Mouse (Mus musculus): ENCODE measurements at regions not wholly inside any gene's neighbourhood (a gene's known extent, or its start where the extent isn't known, plus 50 kb on each side); places are given as distances from the start of the nearest gene placed in this dataset.

GRCm38 (mm10) chr12:45125866-45126265 lies 51.4 kb upstream of the Stxbp6 start:
- no peak for TF ChIP-seq POLR2A (IDR thresholded peaks at IDR 0.05; ENCODE audit: borderline replicate concordance, insufficient read depth, low read length)
- no peak for TF ChIP-seq CTCF (IDR thresholded peaks at IDR 0.05; ENCODE audit: borderline replicate concordance, insufficient read depth, low read depth, low read length)
